Mouse (Mus musculus) heart, adult 11 months (tissue): ENCODE measurements around the gene Vdac2.
A peak's percentile ranks its signal among the peaks of the same experiment; 100 is the strongest.

ENCODE experiments used
- DNase-seq: peaks from one replicate; pipeline ENCODE4 v3.0.0; 2022

Vdac2 gene

DNA sequence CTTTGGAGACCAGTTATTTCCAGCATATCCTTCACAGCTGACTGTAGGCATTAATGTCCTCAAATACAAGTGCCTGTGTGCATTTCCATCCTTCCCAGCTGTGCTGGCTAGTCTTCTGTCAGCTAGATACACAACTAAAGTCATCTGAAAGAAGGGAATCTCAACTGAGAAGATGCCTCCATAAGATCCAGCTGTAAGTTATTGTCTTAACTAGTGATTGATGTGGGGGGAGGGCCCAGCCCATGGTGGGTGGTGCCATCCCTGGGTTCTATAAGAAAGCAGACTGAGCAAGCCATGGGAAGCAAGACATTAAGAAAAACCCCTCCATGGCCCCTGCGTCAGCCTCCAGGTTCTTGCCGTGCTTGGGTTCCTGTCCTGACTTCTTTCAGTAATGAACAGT lies at the start of gene Vdac2:
Gene Vdac2, plus strand, starts transcription at position 301 of the 400 bp plus-strand sequence.
- DNase-seq: no peak

DNA sequence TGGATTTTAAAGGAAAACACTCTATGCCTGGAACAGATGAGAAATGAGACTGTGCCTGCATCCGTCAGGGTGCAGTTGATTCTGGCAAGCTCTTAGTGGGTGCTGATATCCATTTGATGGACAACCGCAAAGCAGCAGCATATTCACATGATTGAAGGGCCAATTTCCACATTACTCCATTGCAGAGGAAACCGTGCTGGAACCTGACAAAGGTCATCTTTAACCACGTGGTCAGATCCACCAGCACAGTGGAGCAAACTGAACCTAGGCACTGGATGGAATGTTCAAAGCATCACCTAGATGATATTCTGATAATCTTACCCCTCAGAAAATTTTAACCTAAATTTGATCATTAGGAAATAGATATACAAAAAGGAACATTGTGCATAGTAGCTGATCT lies 48.8 kb upstream of the Vdac2 start:
- DNase-seq: peak; percentile 21

- no peak for DNase-seq
Measured at GRCm38 (mm10) chr14:21786500-21786899, 38.5 kb upstream of the Vdac2 start.

DNA sequence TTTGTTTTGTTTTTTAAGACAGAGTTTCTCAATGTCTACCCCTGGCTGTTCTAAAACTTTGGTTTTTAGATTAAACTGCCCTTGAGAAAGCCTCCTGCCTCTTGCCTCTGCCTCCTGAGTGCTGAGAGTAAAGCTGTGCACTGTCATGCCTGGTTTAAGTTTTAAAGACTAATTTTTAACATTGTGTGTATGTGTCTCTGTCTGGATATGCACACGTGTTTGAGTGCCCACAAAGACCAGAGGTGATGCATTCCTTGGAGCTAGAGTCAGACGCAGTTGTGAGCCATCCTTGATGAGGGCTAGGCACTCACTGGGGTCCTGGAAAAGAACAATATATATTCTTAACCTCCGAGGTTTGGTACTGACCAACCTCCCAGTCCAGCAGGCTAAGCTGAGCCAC lies 37.7 kb upstream of the Vdac2 start:
- DNase-seq: no peak

GRCm38 (mm10) chr14:21788121-21788520 lies 36.9 kb upstream of the Vdac2 start:
- DNase-seq: peak; percentile 57

- DNase-seq: no peak
Measured at GRCm38 (mm10) chr14:21790585-21791251, 34.3 kb upstream of the Vdac2 start.

DNA sequence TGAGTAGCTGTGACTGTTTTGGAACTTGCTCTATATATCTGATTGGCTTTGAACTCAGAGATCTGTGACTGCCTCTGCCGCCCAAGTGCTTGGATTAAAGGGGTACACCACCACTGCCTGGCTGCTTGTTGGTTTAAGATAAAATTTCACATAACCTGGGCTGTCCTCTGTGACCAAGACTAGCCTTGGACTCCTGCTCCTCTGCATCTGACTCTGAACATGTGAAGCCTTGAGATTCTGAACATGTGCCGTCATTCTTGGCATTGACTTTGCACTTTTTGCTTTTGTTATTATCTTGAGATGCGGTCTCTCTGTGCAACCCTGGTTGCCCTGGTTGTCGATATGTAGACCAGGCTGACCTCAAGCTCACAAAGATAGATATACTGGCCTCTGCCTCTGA lies 33.3 kb upstream of the Vdac2 start:
- no peak for DNase-seq

DNA sequence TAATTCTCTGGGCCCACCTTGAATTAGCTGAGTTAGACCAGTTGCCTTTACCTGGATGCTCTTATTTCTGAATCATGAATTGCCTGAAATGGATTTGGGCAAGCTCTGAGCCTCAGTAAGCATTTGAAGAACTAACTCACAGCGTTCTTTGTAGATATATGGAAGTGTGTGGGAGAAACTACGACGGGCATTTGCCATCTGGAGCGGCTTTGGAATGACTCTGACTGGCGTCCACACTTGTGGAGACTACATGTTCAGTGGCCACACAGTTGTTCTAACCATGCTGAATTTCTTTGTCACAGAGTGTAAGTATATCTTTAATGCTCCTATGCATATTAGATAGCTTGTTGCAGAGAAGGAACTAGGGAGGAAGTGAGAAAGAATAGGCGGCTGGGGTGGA lies 32.8 kb upstream of the Vdac2 start:
- no peak for DNase-seq

DNA sequence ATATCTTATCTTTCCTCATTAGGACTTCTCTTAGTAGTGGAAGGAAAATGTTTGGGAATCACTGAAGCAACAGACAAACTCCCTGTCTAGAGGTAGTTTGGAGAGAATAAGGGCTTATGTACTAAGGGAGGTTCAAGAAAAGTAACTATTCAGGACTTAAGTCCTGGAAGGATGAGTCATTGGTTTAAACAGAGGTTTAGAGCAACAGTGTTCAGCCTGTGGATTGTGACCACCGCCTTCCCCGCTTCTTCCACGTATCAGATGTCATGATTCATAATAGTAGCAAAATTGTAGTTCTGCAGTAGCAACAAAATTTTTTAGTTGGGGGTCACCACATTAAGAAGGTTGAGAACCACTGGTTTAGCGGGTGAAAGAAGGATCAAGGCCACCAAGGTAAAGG lies 24.4 kb upstream of the Vdac2 start:
- DNase-seq: no peak

GRCm38 (mm10) chr14:21801624-21802023 lies 23.4 kb upstream of the Vdac2 start:
- DNase-seq: no peak

GRCm38 (mm10) chr14:21802543-21803206 lies 22.4 kb upstream of the Vdac2 start:
- no peak for DNase-seq

GRCm38 (mm10) chr14:21806203-21806602 lies 18.8 kb upstream of the Vdac2 start:
- DNase-seq: peak; percentile 59

DNA sequence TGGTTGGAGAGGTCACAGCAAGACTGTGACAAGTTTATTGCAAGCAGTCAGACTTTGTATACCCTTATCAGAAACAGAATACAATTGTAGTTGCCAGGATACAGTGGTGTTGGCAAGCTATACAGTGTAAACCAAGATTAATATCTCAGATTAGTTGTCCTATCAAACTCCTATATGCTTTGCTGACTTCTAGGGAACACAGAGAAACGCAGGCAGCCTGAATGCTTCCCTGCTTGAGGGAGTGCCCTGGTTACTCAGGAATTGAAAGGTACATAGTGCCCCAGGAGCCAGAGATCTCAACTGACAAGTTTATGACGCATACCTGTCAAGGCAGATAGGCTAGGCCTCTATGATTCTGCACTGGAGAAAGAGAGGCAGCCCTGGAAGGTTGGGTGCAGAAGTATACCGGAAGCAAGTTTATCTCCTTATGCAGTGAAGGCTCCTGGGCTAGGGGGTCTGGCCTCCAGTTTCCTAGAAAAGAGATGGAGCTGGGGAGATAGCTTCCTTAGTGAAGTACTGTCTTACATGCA lies 18.3 kb upstream of the Vdac2 start:
- peak; percentile 57 for DNase-seq

GRCm38 (mm10) chr14:21808208-21808922 lies 16.7 kb upstream of the Vdac2 start:
- no peak for DNase-seq

GRCm38 (mm10) chr14:21809418-21809817 lies 15.6 kb upstream of the Vdac2 start:
- no peak for DNase-seq

DNA sequence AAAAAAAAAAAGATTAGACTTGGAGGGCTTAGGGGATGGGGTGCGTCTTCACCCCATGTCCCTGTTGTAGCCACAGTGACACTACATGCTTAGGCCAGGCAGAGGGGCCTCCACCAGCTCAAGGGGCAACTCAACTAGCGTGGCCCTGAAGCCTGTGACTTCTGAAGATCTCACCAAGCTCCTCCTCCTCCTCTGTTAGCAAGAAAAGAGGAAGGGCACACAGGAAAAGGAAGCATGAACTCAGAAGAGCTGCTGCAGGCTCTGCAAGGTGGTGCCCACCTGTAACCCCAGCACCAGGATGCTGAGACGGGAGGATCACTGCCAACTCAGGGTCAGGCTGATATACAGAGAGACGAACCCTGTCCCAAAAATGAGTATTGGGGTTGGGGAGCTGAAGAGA lies 13.7 kb upstream of the Vdac2 start:
- no peak for DNase-seq

- DNase-seq: no peak
Measured at GRCm38 (mm10) chr14:21811744-21812393, 13.2 kb upstream of the Vdac2 start.

- DNase-seq: peak; percentile 97
Measured at GRCm38 (mm10) chr14:21812590-21813162, 12.4 kb upstream of the Vdac2 start.

DNA sequence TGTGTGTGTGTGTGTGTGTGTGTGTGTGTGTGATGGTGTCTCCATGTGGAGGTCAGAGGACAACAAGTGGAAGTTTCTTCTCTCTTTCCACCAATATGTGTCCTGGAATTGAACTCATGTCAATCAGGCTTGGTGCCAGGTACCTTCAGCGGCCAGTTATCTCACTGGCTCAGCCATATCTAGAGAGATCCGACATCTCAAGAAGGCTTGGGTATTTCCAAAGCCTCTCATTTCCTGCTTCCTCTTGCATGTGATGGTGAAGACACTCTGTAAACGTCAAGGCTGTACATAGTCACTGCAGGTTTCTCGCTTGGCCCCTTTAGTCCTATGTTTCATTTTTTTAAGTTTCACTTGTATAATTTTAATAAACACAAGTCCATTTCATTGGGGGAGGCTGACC lies 11.8 kb upstream of the Vdac2 start:
- no peak for DNase-seq

DNA sequence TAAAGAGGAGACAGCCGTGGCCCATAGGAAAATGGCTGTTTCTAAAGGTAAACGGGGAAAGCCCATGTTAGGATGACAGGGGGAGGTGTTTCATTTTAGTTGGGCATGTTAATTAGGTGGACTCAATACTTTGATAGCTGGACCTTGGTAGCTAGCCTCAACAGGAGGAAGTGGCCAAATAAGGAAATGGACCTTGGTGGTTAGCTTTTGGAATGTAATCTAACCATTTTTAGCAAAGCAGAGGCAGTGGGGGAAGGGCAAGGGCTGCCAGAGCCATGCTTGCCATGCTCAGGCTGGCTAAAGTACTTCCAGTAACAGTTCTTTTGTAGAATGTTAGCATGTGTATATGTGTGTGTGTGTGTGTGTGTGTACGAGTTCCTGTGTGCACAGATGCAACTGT lies 11.2 kb upstream of the Vdac2 start:
- DNase-seq: no peak

- DNase-seq: no peak
Measured at GRCm38 (mm10) chr14:21814606-21815005, 10.4 kb upstream of the Vdac2 start.

DNA sequence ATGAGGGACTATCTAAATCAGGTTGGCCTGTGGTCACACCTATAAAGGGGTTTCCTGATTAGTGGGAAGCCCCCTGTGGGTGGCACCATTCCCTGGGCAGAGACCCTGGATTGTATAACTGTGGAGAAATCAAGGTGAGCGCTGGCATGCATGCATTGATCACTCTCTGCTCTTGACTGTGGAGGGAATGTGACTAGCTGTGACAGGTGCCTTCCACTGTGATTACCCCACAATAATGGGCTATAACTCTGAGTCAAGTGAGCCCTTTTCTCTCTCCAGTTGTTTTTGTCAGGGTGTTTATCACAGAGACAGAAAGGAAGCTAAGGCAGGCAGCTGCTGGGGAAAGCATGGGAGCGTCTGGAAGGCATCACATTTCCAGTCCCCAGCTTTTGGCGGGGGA lies 8.8 kb upstream of the Vdac2 start:
- DNase-seq: no peak

DNA sequence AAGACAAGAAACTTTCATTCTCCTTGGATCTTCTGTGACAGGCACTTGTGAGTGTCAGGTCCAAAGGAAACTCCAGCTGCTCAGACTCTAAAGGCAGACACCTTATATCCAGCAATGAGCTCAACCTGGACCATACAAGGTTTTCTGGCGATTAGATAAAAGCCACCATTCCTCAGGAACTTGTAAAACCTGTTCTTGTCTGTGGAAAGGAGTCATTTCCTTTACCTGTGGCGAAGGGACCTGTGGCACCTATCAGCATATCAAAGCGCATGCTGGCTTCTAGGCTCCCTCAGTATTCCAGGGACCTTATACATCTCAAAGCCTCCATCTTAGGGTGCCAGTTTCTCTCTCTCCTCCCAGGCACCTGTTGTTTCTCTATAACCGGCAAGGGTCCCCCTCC lies 7.6 kb upstream of the Vdac2 start:
- no peak for DNase-seq
